Mouse (Mus musculus) cortical plate, adult 2 months (tissue): ENCODE data around the gene Cog8.

ENCODE experiments used
- CTCF ChIP-seq: fragments of 200-500 bp; IDR thresholded peaks from 2 replicates; pipeline ENCODE4 v1.5.1; 2011; ENCODE audit warnings: mild to moderate bottlenecking, control low read depth, low read length; ENCODE audit not compliant: insufficient read depth; ENCODE audit errors: extremely low read depth
- POLR2A ChIP-seq: fragments of 200-500 bp; IDR thresholded peaks from 2 replicates; pipeline ENCODE4 v1.6.1; 2011; ENCODE audit warnings: mild to moderate bottlenecking, low read length, control low read depth; ENCODE audit not compliant: insufficient read depth; ENCODE audit errors: extremely low read depth

GRCm38 (mm10) chr8:107056973-107057369 is 482 bp upstream of the Cog8 start:
- no peak for TF ChIP-seq POLR2A
- no peak for TF ChIP-seq CTCF
